Mouse (Mus musculus): ENCODE measurements around the gene 6030408B16Rik.

DNA sequence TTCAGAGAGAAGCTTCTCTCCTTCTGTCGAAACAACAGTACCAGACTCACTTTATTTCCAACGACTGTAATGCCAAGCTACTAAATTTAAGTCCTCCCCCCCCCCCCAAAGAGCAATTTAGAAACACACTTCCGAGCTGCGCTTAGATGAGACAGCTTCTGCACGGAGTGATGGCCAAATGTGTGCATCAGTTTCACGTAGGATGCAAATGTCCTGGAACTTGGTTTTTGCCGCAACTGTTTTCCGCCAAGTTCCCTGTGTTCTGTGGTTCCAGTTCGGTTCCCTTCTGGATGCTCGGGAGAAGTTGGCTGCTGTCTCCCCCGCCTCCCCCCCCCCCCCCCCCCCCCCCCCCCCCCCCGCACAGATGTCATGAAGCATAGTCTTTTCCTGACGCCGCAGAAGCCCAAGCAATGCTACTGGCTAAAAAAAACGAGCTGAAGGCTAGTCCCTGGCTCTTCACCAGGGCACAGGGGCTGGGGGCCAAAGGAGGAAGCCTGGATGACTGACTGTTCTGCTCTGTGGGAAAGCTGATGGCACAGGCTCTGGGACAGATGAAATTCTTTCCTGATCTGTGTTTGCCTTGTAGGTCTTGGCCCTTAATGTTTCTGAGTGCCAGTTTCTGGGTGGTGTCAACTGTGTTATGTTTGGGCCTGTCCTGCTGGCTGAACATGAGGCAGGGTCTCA, 18.2 kb downstream of the 6030408B16Rik start:
- TF ChIP-seq CTCF (conservative IDR thresholded peaks at IDR 0.05; ENCODE audit: insufficient read depth, insufficient read length, low read depth, low read length) = no peak
- no peak for TF ChIP-seq POLR2A (IDR thresholded peaks at IDR 0.05; ENCODE audit: low read depth, low read length)

Data from kidney, adult 2 months (tissue).